Mouse (Mus musculus) gastrocnemius, postnatal 4 days (tissue): Measurements from ENCODE around the gene Mc3r. TPM values are rescaled to one million over a fixed set of nuclear protein-coding genes. Genes with fewer than 3 reads are reported as not detected.
A peak's percentile ranks its signal among the peaks of the same experiment; 100 is the strongest.

Experiments
- DNase-seq, 2 experiments: peaks; one replicate each; pipeline ENCODE4 v3.0.0; 2021 to 2022; ENCODE audit warnings: low spot score in 2 of 2, mixed read lengths in 2 of 2
- long read RNA-seq, 2 experiments: library from polyadenylated mRNA; stranded (forward); transcript quantifications; one replicate each; pipeline ENCODE4 v2.0.0; 2021
- total RNA-seq, 2 experiments: library from RNA; stranded (reverse); gene quantifications; 2 replicates each; pipeline ENCODE4 v1.2.3; 2021

Gene Mc3r
- total RNA-seq = not detected
- long read RNA-seq, experiment 1 = 0 reads
- long read RNA-seq, experiment 2 = 0 reads

GRCm38 (mm10) chr2:172248106-172248764 is at the start of gene Mc3r:
Gene Mc3r (plus strand): TSS chr2:172248492.
- DNase-seq = peak in 1 of 2 experiments; percentile 33

GRCm38 (mm10) chr2:172201998-172202780 is 46.1 kb upstream of the Mc3r start:
- DNase-seq = no peak

GRCm38 (mm10) chr2:172207003-172207402 is 41.3 kb upstream of the Mc3r start:
- peak; percentile 67 to 80 for DNase-seq

- DNase-seq = no peak
Measured at GRCm38 (mm10) chr2:172213480-172213879, 34.8 kb upstream of the Mc3r start.

GRCm38 (mm10) chr2:172214336-172214735 is 34.0 kb upstream of the Mc3r start:
- no peak for DNase-seq

- DNase-seq = peak in 1 of 2 experiments; percentile 33
Measured at GRCm38 (mm10) chr2:172215508-172216162, 32.7 kb upstream of the Mc3r start.

GRCm38 (mm10) chr2:172216163-172216915 is 32.0 kb upstream of the Mc3r start:
- no peak for DNase-seq

- DNase-seq = no peak
Measured at GRCm38 (mm10) chr2:172217886-172218285, 30.4 kb upstream of the Mc3r start.

- no peak for DNase-seq
Measured at GRCm38 (mm10) chr2:172219186-172219585, 29.1 kb upstream of the Mc3r start.

- DNase-seq = peak; percentile 53 to 61
Measured at GRCm38 (mm10) chr2:172221656-172222393, 26.5 kb upstream of the Mc3r start.

- DNase-seq = no peak
Measured at GRCm38 (mm10) chr2:172222394-172222785, 25.9 kb upstream of the Mc3r start.

GRCm38 (mm10) chr2:172222891-172223290 is 25.4 kb upstream of the Mc3r start:
- DNase-seq = no peak

- no peak for DNase-seq
Measured at GRCm38 (mm10) chr2:172223451-172224200, 24.7 kb upstream of the Mc3r start.

- DNase-seq = no peak
Measured at GRCm38 (mm10) chr2:172226945-172227344, 21.3 kb upstream of the Mc3r start.

- DNase-seq = no peak
Measured at GRCm38 (mm10) chr2:172227808-172228207, 20.5 kb upstream of the Mc3r start.

GRCm38 (mm10) chr2:172229190-172229589 is 19.1 kb upstream of the Mc3r start:
- DNase-seq = no peak

- DNase-seq = no peak
Measured at GRCm38 (mm10) chr2:172230126-172230525, 18.2 kb upstream of the Mc3r start.

GRCm38 (mm10) chr2:172238220-172238619 is 10.1 kb upstream of the Mc3r start:
- DNase-seq = no peak

- DNase-seq = peak in 1 of 2 experiments; percentile 44
Measured at GRCm38 (mm10) chr2:172241031-172241430, 7.3 kb upstream of the Mc3r start.

GRCm38 (mm10) chr2:172245497-172245896 is 2.8 kb upstream of the Mc3r start:
- no peak for DNase-seq
